Mouse (Mus musculus): Measurements from ENCODE around the gene Bckdhb. TPM values are rescaled to one million over a fixed set of nuclear protein-coding genes. Genes with fewer than 3 reads are reported as not detected.

Gene Bckdhb
- polyA plus RNA-seq, 1 experiment from 2014 or later, result 41.0 TPM

GRCm38 (mm10) chr9:84112842-84113568 is 188.1 kb downstream of the Bckdhb start:
- H3K9ac ChIP-seq, result no peak overlapping the region
- H3K4me2 ChIP-seq, result no peak overlapping the region
- H3K9me3 ChIP-seq, result no peaks in the 10 kb centered on the region
- ATAC-seq (ENCODE audit: borderline replicate concordance, extremely low read depth, low FRiP score, low TSS enrichment), result peak; percentile 35; the same call in 1 of the 2 replicates
- no peaks in the 10 kb centered on the region for H3K27me3 ChIP-seq
- WGBS, result 56% methylated on average over 12 of the region's 12 CpGs
- H3K4me3 ChIP-seq, result no peak overlapping the region
- no peak overlapping the region for H3K27ac ChIP-seq
- H3K4me1 ChIP-seq, result peaks cover 28% of the 10 kb centered on the region
- H3K36me3 ChIP-seq, result no peaks in the 10 kb centered on the region

- Histone ChIP-seq H3K36me3 (no peaks in the 10 kb centered on the region), H3K4me3 (peak overlapping the region; percentile 11; the same call in 1 of the 2 replicates), H3K9me3 (no peaks in the 10 kb centered on the region), H3K9ac (no peak overlapping the region), H3K4me2 (peak overlapping the region; percentile 41), H3K27me3 (no peaks in the 10 kb centered on the region), H3K4me1 (peaks cover 28% of the 10 kb centered on the region), H3K27ac (no peak overlapping the region)
- no peak for ATAC-seq (ENCODE audit: borderline replicate concordance, extremely low read depth, low FRiP score, low TSS enrichment)
- WGBS, result 38% methylated on average over 13 of the region's 13 CpGs
Observed at GRCm38 (mm10) chr9:84114254-84114653, 189.3 kb downstream of the Bckdhb start.

GRCm38 (mm10) chr9:84117337-84117736 is 192.4 kb downstream of the Bckdhb start:
- Histone ChIP-seq H3K9ac (no peak overlapping the region), H3K4me1 (peaks cover 14% of the 10 kb centered on the region; the same call in 1 of the 2 replicates), H3K27ac (no peak overlapping the region), H3K27me3 (no peaks in the 10 kb centered on the region), H3K9me3 (no peaks in the 10 kb centered on the region), H3K4me3 (no peak overlapping the region), H3K36me3 (no peaks in the 10 kb centered on the region), H3K4me2 (no peak overlapping the region)
- 72% methylated on average over 5 of the region's 5 CpGs for WGBS
- ATAC-seq (ENCODE audit: borderline replicate concordance, extremely low read depth, low FRiP score, low TSS enrichment), result no peak

- no peak for ATAC-seq (ENCODE audit: borderline replicate concordance, extremely low read depth, low FRiP score, low TSS enrichment)
- Histone ChIP-seq H3K9me3 (no peaks in the 10 kb centered on the region), H3K27ac (no peak overlapping the region), H3K27me3 (no peaks in the 10 kb centered on the region), H3K4me3 (no peak overlapping the region), H3K36me3 (no peaks in the 10 kb centered on the region), H3K9ac (no peak overlapping the region), H3K4me1 (peaks cover 6% of the 10 kb centered on the region; the same call in 1 of the 2 replicates), H3K4me2 (no peak overlapping the region)
- WGBS, result 93% methylated on average over 5 of the region's 5 CpGs
Observed at GRCm38 (mm10) chr9:84124996-84125395, 200.1 kb downstream of the Bckdhb start.

GRCm38 (mm10) chr9:84130338-84130737 is 205.4 kb downstream of the Bckdhb start:
- no peaks in the 10 kb centered on the region for H3K27me3 ChIP-seq
- H3K4me2 ChIP-seq, result no peak overlapping the region
- no peaks in the 10 kb centered on the region for H3K36me3 ChIP-seq
- no peaks in the 10 kb centered on the region for H3K9me3 ChIP-seq
- H3K27ac ChIP-seq, result no peak overlapping the region
- no peak overlapping the region for H3K4me3 ChIP-seq
- no peak for ATAC-seq (ENCODE audit: borderline replicate concordance, extremely low read depth, low FRiP score, low TSS enrichment)
- no peak overlapping the region for H3K9ac ChIP-seq
- 0 out of 2 replicates have a peak, but pooled peaks cover 4% of the 10 kb centered on the region for H3K4me1 ChIP-seq
- 69% methylated on average over 6 of the region's 6 CpGs for WGBS

- Histone ChIP-seq H3K9me3 (no peaks in the 10 kb centered on the region), H3K27ac (no peak overlapping the region), H3K4me1 (no peaks in the 10 kb centered on the region), H3K4me3 (no peak overlapping the region), H3K27me3 (no peaks in the 10 kb centered on the region), H3K9ac (no peak overlapping the region), H3K36me3 (no peaks in the 10 kb centered on the region), H3K4me2 (no peak overlapping the region)
- ATAC-seq (ENCODE audit: borderline replicate concordance, extremely low read depth, low FRiP score, low TSS enrichment), result no peak
- 76% methylated on average over 12 of the region's 12 CpGs for WGBS
Observed at GRCm38 (mm10) chr9:84135062-84135461, 210.1 kb downstream of the Bckdhb start.

GRCm38 (mm10) chr9:84137192-84137591 is 212.2 kb downstream of the Bckdhb start:
- H3K4me1 ChIP-seq, result no peaks in the 10 kb centered on the region
- H3K27ac ChIP-seq, result no peak overlapping the region
- H3K9me3 ChIP-seq, result no peaks in the 10 kb centered on the region
- no peak for ATAC-seq (ENCODE audit: borderline replicate concordance, extremely low read depth, low FRiP score, low TSS enrichment)
- H3K9ac ChIP-seq, result no peak overlapping the region
- no peaks in the 10 kb centered on the region for H3K36me3 ChIP-seq
- 91% methylated on average over 6 of the region's 6 CpGs for WGBS
- H3K27me3 ChIP-seq, result no peaks in the 10 kb centered on the region
- no peak overlapping the region for H3K4me3 ChIP-seq
- H3K4me2 ChIP-seq, result no peak overlapping the region

GRCm38 (mm10) chr9:84148124-84148523 is 223.2 kb downstream of the Bckdhb start:
- Histone ChIP-seq H3K9ac (no peak overlapping the region), H3K27ac (no peak overlapping the region), H3K36me3 (no peaks in the 10 kb centered on the region), H3K9me3 (no peaks in the 10 kb centered on the region), H3K4me1 (no peaks in the 10 kb centered on the region), H3K4me3 (no peak overlapping the region), H3K27me3 (no peaks in the 10 kb centered on the region), H3K4me2 (no peak overlapping the region)
- WGBS, result 71% methylated on average over 2 of the region's 2 CpGs
- ATAC-seq (ENCODE audit: borderline replicate concordance, extremely low read depth, low FRiP score, low TSS enrichment), result no peak

Other genes with a start within 250 kb of the Bckdhb start
- gene Elovl4, start 118.9 kb upstream of the Bckdhb start, polyA plus RNA-seq (2015; fragmentation: Nextera tagmentation; extraction: Ambion mirVana), result 3.6 and 4.3 TPM in 2 replicates
- 40.7 and 40.9 TPM in 2 replicates for gene Ttk, start 90.5 kb upstream of the Bckdhb start, polyA plus RNA-seq (2015; fragmentation: Nextera tagmentation; extraction: Ambion mirVana)